Mouse (Mus musculus) heart, embryonic 13.5 days (tissue): ENCODE measurements around the gene Cnbp. TPM values are rescaled to one million over a fixed set of nuclear protein-coding genes. Genes with fewer than 3 reads are reported as not detected.
A peak's percentile ranks its signal among the peaks of the same experiment; 100 is the strongest.

Experiments used
- ATAC-seq: fragments of 200-750 bp; cut with Nextera tagmentation; 2 replicates; pipeline ENCODE4 v1.8.0; 2017; ENCODE audit warnings: moderate TSS enrichment; ENCODE audit not compliant: insufficient number of reproducible peaks, low FRiP score, low TSS enrichment; ENCODE audit errors: extremely low read depth
- H3K27ac ChIP-seq: fragments of 300-500 bp; sonication (generic); replicated peaks from 2 replicates; pipeline ENCODE4 v1.5.1; 2015; ENCODE audit warnings: moderate library complexity, mild to moderate bottlenecking, inconsistent platforms
- H3K27me3 ChIP-seq: fragments of 300-500 bp; sonication (generic); replicated peaks from 2 replicates; pipeline ENCODE4 v1.6.1; 2015; ENCODE audit warnings: mild to moderate bottlenecking, inconsistent platforms
- H3K36me3 ChIP-seq: fragments of 300-500 bp; sonication (generic); 2 replicates; pipeline ENCODE4 v1.6.1; 2015; ENCODE audit warnings: mild to moderate bottlenecking, inconsistent platforms
- H3K4me1 ChIP-seq: fragments of 300-500 bp; sonication (generic); 2 replicates; pipeline ENCODE4 v1.6.1; 2015; ENCODE audit warnings: inconsistent platforms
- H3K4me2 ChIP-seq: fragments of 300-500 bp; sonication (generic); 2 replicates; pipeline ENCODE4 v1.6.1; 2015; ENCODE audit warnings: inconsistent platforms, mild to moderate bottlenecking, moderate library complexity
- H3K4me3 ChIP-seq: fragments of 300-500 bp; sonication (generic); 2 replicates; pipeline ENCODE4 v1.5.1; 2015; ENCODE audit warnings: moderate library complexity, mild to moderate bottlenecking, inconsistent platforms
- H3K9ac ChIP-seq: fragments of 300-500 bp; sonication (generic); 2 replicates; pipeline ENCODE4 v1.6.1; 2015; ENCODE audit warnings: inconsistent platforms, mild to moderate bottlenecking, moderate library complexity
- H3K9me3 ChIP-seq: fragments of 300-500 bp; sonication (generic); 2 replicates; pipeline ENCODE4 v1.6.1; 2016; ENCODE audit warnings: inconsistent platforms
- WGBS: fragments of 180-500 bp; shearing (Covaris S2); methylation state at CpG from one replicate; pipeline ENCODE4 v1.1.7; 2015; ENCODE audit warnings: mixed read lengths; 5-methylcytosine and 5-hydroxymethylcytosine counted together
- polyA plus RNA-seq: library from polyadenylated mRNA; unstranded; fragments of >200 nt; fragmentation: Nextera tagmentation; extraction: Ambion mirVana; gene quantifications from 2 replicates; pipeline ENCODE4 v1.2.1, GENCODE M21; 2015

Gene Cnbp
- polyA plus RNA-seq, 1 experiment from 2014 or later = 722 TPM

GRCm38 (mm10) chr6:87811675-87812338 lies 39.1 kb downstream of the Cnbp start, which contains the start of gene Rab43:
Rab43 (minus strand) TSS chr6:87812164.
- Histone ChIP-seq H3K9ac (peak within 1 kb of the TSS; percentile 88), H3K36me3 (peaks cover 34% of the 10 kb centered on the region), H3K4me3 (peak within 1 kb of the TSS; percentile 73), H3K9me3 (no peaks in the 10 kb centered on the region), H3K4me1 (peaks cover 23% of the 10 kb centered on the region), H3K27me3 (no peaks in the 10 kb centered on the region), H3K4me2 (peak within 1 kb of the TSS; percentile 97), H3K27ac (peak within 1 kb of the TSS; percentile 79)
- WGBS = under 1% methylated on average over 55 of the region's 56 CpGs
- ATAC-seq = peak; percentile 94

GRCm38 (mm10) chr6:87810713-87811669 lies 39.9 kb downstream of the Cnbp start:
- peak overlapping the region; percentile 73 for H3K4me3 ChIP-seq
- WGBS = under 1% methylated on average over 74 of the region's 77 CpGs
- H3K27me3 ChIP-seq = no peaks in the 10 kb centered on the region
- peak; percentile 3; the same call in 1 of the 2 replicates for ATAC-seq
- H3K4me2 ChIP-seq = peak overlapping the region; percentile 97
- H3K9me3 ChIP-seq = no peaks in the 10 kb centered on the region
- H3K4me1 ChIP-seq = peaks cover 25% of the 10 kb centered on the region
- H3K36me3 ChIP-seq = peaks cover 27% of the 10 kb centered on the region
- H3K9ac ChIP-seq = peak overlapping the region; percentile 88
- H3K27ac ChIP-seq = peak overlapping the region; percentile 79

GRCm38 (mm10) chr6:87810311-87810710 lies 40.6 kb downstream of the Cnbp start:
- Histone ChIP-seq H3K4me2 (peak overlapping the region; percentile 97), H3K4me3 (peak overlapping the region; percentile 73), H3K9ac (peak overlapping the region; percentile 88), H3K36me3 (peaks cover 20% of the 10 kb centered on the region; the same call in 1 of the 2 replicates), H3K4me1 (peaks cover 28% of the 10 kb centered on the region), H3K27me3 (no peaks in the 10 kb centered on the region), H3K9me3 (no peaks in the 10 kb centered on the region), H3K27ac (peak overlapping the region; percentile 79; the same call in 1 of the 2 replicates)
- ATAC-seq = no peak
- WGBS = 34% methylated on average over 6 of the region's 6 CpGs

GRCm38 (mm10) chr6:87809651-87810161 lies 41.2 kb downstream of the Cnbp start:
- ATAC-seq = no peak
- no peaks in the 10 kb centered on the region for H3K9me3 ChIP-seq
- no peak overlapping the region for H3K9ac ChIP-seq
- peaks cover 28% of the 10 kb centered on the region for H3K4me1 ChIP-seq
- H3K4me3 ChIP-seq = peak overlapping the region; percentile 73
- H3K27ac ChIP-seq = no peak overlapping the region
- no peaks in the 10 kb centered on the region for H3K27me3 ChIP-seq
- peak overlapping the region; percentile 97 for H3K4me2 ChIP-seq
- H3K36me3 ChIP-seq = peaks cover 16% of the 10 kb centered on the region; the same call in 1 of the 2 replicates
- WGBS = 82% methylated on average over 6 of the region's 6 CpGs

GRCm38 (mm10) chr6:87809144-87809543 lies 41.8 kb downstream of the Cnbp start:
- no peak for ATAC-seq
- Histone ChIP-seq H3K36me3 (peaks cover 12% of the 10 kb centered on the region; the same call in 1 of the 2 replicates), H3K4me1 (peaks cover 28% of the 10 kb centered on the region), H3K27me3 (no peaks in the 10 kb centered on the region), H3K9ac (no peak overlapping the region), H3K4me2 (peak overlapping the region; percentile 97), H3K4me3 (no peak overlapping the region; the same call in 1 of the 2 replicates), H3K27ac (no peak overlapping the region), H3K9me3 (no peaks in the 10 kb centered on the region)
- 92% methylated on average over 2 of the region's 2 CpGs for WGBS

GRCm38 (mm10) chr6:87808521-87808920 lies 42.4 kb downstream of the Cnbp start:
- H3K27me3 ChIP-seq = no peaks in the 10 kb centered on the region
- peaks cover 28% of the 10 kb centered on the region for H3K4me1 ChIP-seq
- H3K4me2 ChIP-seq = peak overlapping the region; percentile 28; the same call in 1 of the 2 replicates
- H3K27ac ChIP-seq = no peak overlapping the region
- H3K36me3 ChIP-seq = peaks cover 7% of the 10 kb centered on the region; the same call in 1 of the 2 replicates
- ATAC-seq = no peak
- H3K9ac ChIP-seq = no peak overlapping the region
- WGBS = 79% methylated on average over 3 of the region's 3 CpGs
- no peak overlapping the region for H3K4me3 ChIP-seq
- no peaks in the 10 kb centered on the region for H3K9me3 ChIP-seq

- no peak for ATAC-seq
- 79% methylated on average over 4 of the region's 4 CpGs for WGBS
These were observed 43.0 kb downstream of the Cnbp start for GRCm38 (mm10) chr6:87807735-87808440.

GRCm38 (mm10) chr6:87806857-87807256 lies 44.0 kb downstream of the Cnbp start:
- H3K9me3 ChIP-seq = no peaks in the 10 kb centered on the region
- H3K27me3 ChIP-seq = no peaks in the 10 kb centered on the region
- no peak overlapping the region for H3K4me3 ChIP-seq
- H3K4me1 ChIP-seq = peaks cover 21% of the 10 kb centered on the region
- 49% methylated on average over 2 of the region's 2 CpGs for WGBS
- no peak overlapping the region for H3K4me2 ChIP-seq
- H3K9ac ChIP-seq = no peak overlapping the region; the same call in 1 of the 2 replicates
- 0 out of 2 replicates have a peak, but pooled peaks cover 3% of the 10 kb centered on the region for H3K36me3 ChIP-seq
- no peak for ATAC-seq
- H3K27ac ChIP-seq = peak overlapping the region; percentile 3

More at GRCm38 (mm10) chr6:87807735-87808440, 43.0 kb downstream of the Cnbp start:
- Histone ChIP-seq H3K9ac (no peak overlapping the region), H3K9me3 (no peaks in the 10 kb centered on the region), H3K36me3 (0 out of 2 replicates have a peak, but pooled peaks cover 3% of the 10 kb centered on the region), H3K4me1 (peaks cover 28% of the 10 kb centered on the region), H3K4me3 (no peak overlapping the region), H3K27me3 (no peaks in the 10 kb centered on the region), H3K4me2 (peak overlapping the region; percentile 28; the same call in 1 of the 2 replicates), H3K27ac (no peak overlapping the region)

- 57% methylated on average over 2 of the region's 2 CpGs for WGBS
- Histone ChIP-seq H3K27me3 (no peaks in the 10 kb centered on the region), H3K4me1 (peaks cover 21% of the 10 kb centered on the region), H3K4me2 (no peak overlapping the region), H3K9ac (no peak overlapping the region), H3K36me3 (0 out of 2 replicates have a peak, but pooled peaks cover 3% of the 10 kb centered on the region), H3K27ac (no peak overlapping the region), H3K9me3 (no peaks in the 10 kb centered on the region), H3K4me3 (no peak overlapping the region)
- ATAC-seq = no peak
These were observed 44.9 kb downstream of the Cnbp start for GRCm38 (mm10) chr6:87806028-87806427.

- Histone ChIP-seq H3K9me3 (no peaks in the 10 kb centered on the region), H3K27ac (no peak overlapping the region)
- no peak for ATAC-seq
These were observed 45.5 kb downstream of the Cnbp start for GRCm38 (mm10) chr6:87805448-87805847.

More at GRCm38 (mm10) chr6:87805448-87805847, 45.5 kb downstream of the Cnbp start:
- Histone ChIP-seq H3K36me3 (0 out of 2 replicates have a peak, but pooled peaks cover 3% of the 10 kb centered on the region), H3K9ac (no peak overlapping the region), H3K4me1 (peaks cover 18% of the 10 kb centered on the region), H3K27me3 (no peaks in the 10 kb centered on the region), H3K4me2 (no peak overlapping the region), H3K4me3 (no peak overlapping the region)
- WGBS = 92% methylated on average over 7 of the region's 7 CpGs
